Mouse (Mus musculus) bone marrow, adult 2 months (tissue): ENCODE data around the gene Tmem8.

Experiments
- CTCF ChIP-seq: fragments of 200-500 bp; IDR thresholded peaks from 2 replicates; pipeline ENCODE4 v1.5.1; 2011; ENCODE audit warnings: low read length, control low read depth; ENCODE audit not compliant: control insufficient read depth, insufficient read depth
- POLR2A ChIP-seq: fragments of 200-500 bp; IDR thresholded peaks from 2 replicates; pipeline ENCODE4 v1.6.1; 2011; ENCODE audit warnings: low read depth, mild to moderate bottlenecking, control low read depth, low read length, borderline replicate concordance; ENCODE audit not compliant: control insufficient read depth

DNA sequence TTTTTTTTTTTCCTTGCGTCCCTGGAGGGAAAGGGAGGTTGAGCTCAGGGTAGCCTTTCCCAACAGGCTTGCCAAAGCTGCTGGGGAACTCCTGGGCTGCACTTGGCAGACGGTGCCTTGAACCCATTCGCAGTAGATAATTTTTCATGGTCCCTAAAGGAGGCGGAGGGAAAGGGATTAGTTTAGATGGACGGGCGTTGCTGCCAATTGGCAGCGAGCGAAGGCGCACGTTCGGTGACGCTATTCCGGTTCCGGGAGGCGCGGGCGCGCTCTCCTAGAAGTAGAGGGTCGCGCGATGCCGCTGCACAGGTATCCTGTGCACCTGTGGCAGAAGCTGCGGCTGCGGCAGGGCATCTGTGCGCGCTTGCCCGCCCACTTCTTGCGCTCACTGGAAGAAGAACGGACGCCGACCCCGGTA, 10.2 kb downstream of the Tmem8 start, which contains the start of gene Mrpl28:
- peak; percentile 13; the same call in 1 of the 2 replicates for TF ChIP-seq CTCF
- peak; percentile 90; the same call in 1 of the 2 replicates for TF ChIP-seq POLR2A
